Mouse (Mus musculus): ENCODE measurements around the gene Ypel5. TPM values are rescaled to one million over a fixed set of nuclear protein-coding genes. Genes with fewer than 3 reads are reported as not detected.

Ypel5 gene
- 36.4 and 38.1 TPM in 2 replicates for polyA plus RNA-seq (2014; fragmentation: Nextera tagmentation; extraction: Ambion mirVana)

GRCm38 (mm10) chr17:72836158-72837115, at the start of gene Ypel5:
TSS of gene Ypel5 (plus strand) at chr17:72836453.
- Histone ChIP-seq H3K4me3 (ENCODE audit: low read depth, low read length) (peak within 1 kb of the TSS; percentile 94), H3K27me3 (ENCODE audit: insufficient read depth, low read length) (no peaks in the 10 kb centered on the region), H3K9ac (peak within 1 kb of the TSS; percentile 89), H3K9me3 (ENCODE audit: low read depth, low read length) (no peaks in the 10 kb centered on the region), H3K36me3 (ENCODE audit: insufficient read depth) (no peaks in the 10 kb centered on the region), H3K4me2 (peak within 1 kb of the TSS; percentile 76), H3K27ac (ENCODE audit: low read depth) (peak within 1 kb of the TSS; percentile 98), H3K4me1 (ENCODE audit: insufficient read depth) (no peaks in the 10 kb centered on the region)
- DNase-seq (peak; percentile 98), ATAC-seq (ENCODE audit: insufficient read depth) (peak; percentile 99)
- TF ChIP-seq CTCF (IDR thresholded peaks at IDR 0.05; ENCODE audit: low read depth) = peak; percentile 64
- WGBS = under 1% methylated on average over 87 of the region's 93 CpGs

DNA sequence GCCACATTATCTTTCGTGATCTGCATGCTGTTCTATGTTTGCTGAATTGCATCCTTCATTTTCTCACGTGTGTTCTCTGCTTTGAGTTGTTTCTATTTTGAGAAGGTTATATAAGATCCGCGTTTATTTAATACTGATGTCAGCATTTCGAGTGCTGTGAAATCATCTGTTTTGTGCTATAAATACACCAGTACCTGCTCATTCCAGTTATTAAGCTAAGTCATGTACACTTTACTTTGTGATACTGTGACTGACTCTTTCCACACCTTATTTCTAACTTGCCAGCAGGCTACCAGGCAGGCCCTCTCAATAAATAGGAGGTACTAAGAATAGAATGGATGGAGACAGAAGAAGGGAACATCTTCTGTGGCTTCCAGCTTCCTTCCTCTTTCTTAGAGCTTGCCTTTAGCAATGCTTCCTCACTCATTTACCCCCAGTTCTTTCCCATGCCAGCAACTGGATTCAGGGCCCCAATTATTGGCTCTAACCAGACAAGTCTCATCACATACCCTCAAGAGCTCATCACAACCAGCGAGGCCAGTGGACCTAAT, 48.3 kb upstream of the Ypel5 start:
- no peak for TF ChIP-seq CTCF (IDR thresholded peaks at IDR 0.05; ENCODE audit: low read depth)
- Histone ChIP-seq H3K27ac (ENCODE audit: low read depth) (no peak overlapping the region), H3K4me2 (no peak overlapping the region), H3K4me1 (ENCODE audit: insufficient read depth) (no peaks in the 10 kb centered on the region), H3K9me3 (ENCODE audit: low read depth, low read length) (no peaks in the 10 kb centered on the region), H3K36me3 (ENCODE audit: insufficient read depth) (no peaks in the 10 kb centered on the region), H3K4me3 (ENCODE audit: low read depth, low read length) (no peak overlapping the region), H3K9ac (no peak overlapping the region), H3K27me3 (ENCODE audit: insufficient read depth, low read length) (no peaks in the 10 kb centered on the region)
- 64% methylated on average over 6 of the region's 6 CpGs for WGBS
- ATAC-seq (ENCODE audit: insufficient read depth) (no peak), DNase-seq (no peak)

GRCm38 (mm10) chr17:72793278-72793677, 43.0 kb upstream of the Ypel5 start:
- no peaks in the 10 kb centered on the region for H3K9me3 ChIP-seq (ENCODE audit: low read depth, low read length)
- H3K9ac ChIP-seq = no peak overlapping the region
- no peak overlapping the region for H3K4me3 ChIP-seq (ENCODE audit: low read depth, low read length)
- no peak for ATAC-seq (ENCODE audit: insufficient read depth)
- no peak for TF ChIP-seq CTCF (IDR thresholded peaks at IDR 0.05; ENCODE audit: low read depth)
- H3K4me1 ChIP-seq (ENCODE audit: insufficient read depth) = no peaks in the 10 kb centered on the region
- no peak for DNase-seq
- H3K36me3 ChIP-seq (ENCODE audit: insufficient read depth) = no peaks in the 10 kb centered on the region
- H3K27me3 ChIP-seq (ENCODE audit: insufficient read depth, low read length) = no peaks in the 10 kb centered on the region
- H3K27ac ChIP-seq (ENCODE audit: low read depth) = no peak overlapping the region
- WGBS = 84% methylated on average over 4 of the region's 4 CpGs
- H3K4me2 ChIP-seq = no peak overlapping the region

- H3K9me3 ChIP-seq (ENCODE audit: low read depth, low read length) = no peaks in the 10 kb centered on the region
- no peaks in the 10 kb centered on the region for H3K27me3 ChIP-seq (ENCODE audit: insufficient read depth, low read length)
- H3K4me2 ChIP-seq = no peak overlapping the region
- H3K4me1 ChIP-seq (ENCODE audit: insufficient read depth) = no peaks in the 10 kb centered on the region
- no peak for TF ChIP-seq CTCF (IDR thresholded peaks at IDR 0.05; ENCODE audit: low read depth)
- H3K4me3 ChIP-seq (ENCODE audit: low read depth, low read length) = no peak overlapping the region
- H3K36me3 ChIP-seq (ENCODE audit: insufficient read depth) = no peaks in the 10 kb centered on the region
- no peak overlapping the region for H3K9ac ChIP-seq
- 33% methylated on average over 6 of the region's 6 CpGs for whole genome bisulfite sequencing
- no peak overlapping the region for H3K27ac ChIP-seq (ENCODE audit: low read depth)
- DNase-seq (peak; percentile 27), ATAC-seq (ENCODE audit: insufficient read depth) (no peak)
Observed at GRCm38 (mm10) chr17:72794660-72795059, 41.6 kb upstream of the Ypel5 start.

GRCm38 (mm10) chr17:72795392-72796047, 40.7 kb upstream of the Ypel5 start:
- 30% methylated on average over 9 of the region's 9 CpGs for WGBS
- ATAC-seq (ENCODE audit: insufficient read depth) (no peak), DNase-seq (no peak)
- Histone ChIP-seq H3K9ac (no peak overlapping the region), H3K4me3 (ENCODE audit: low read depth, low read length) (no peak overlapping the region), H3K36me3 (ENCODE audit: insufficient read depth) (no peaks in the 10 kb centered on the region), H3K4me2 (no peak overlapping the region), H3K27me3 (ENCODE audit: insufficient read depth, low read length) (no peaks in the 10 kb centered on the region), H3K9me3 (ENCODE audit: low read depth, low read length) (no peaks in the 10 kb centered on the region), H3K27ac (ENCODE audit: low read depth) (no peak overlapping the region), H3K4me1 (ENCODE audit: insufficient read depth) (no peaks in the 10 kb centered on the region)
- no peak for TF ChIP-seq CTCF (IDR thresholded peaks at IDR 0.05; ENCODE audit: low read depth)

- 83% methylated on average over 3 of the region's 3 CpGs for WGBS
Observed at GRCm38 (mm10) chr17:72796506-72796905, 39.7 kb upstream of the Ypel5 start.

DNA sequence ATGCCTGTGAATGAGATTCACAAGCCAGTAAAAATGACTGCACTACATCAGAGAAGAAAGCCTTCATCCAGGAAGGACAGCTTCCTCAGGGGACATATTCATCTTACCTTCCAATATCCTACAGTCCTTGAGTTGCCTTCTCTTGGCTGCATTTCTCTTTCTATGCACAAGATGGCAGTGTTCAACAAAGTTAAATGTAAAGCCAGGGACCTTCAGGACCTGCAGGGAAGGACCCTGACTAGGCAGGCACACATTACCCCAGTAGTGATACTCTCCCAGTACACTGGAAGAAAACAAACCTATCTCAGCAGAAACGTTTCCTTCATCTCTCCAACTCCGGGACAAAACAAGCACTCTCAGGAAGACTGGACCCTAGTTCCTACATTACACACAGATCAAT, 38.4 kb upstream of the Ypel5 start:
- Histone ChIP-seq H3K4me1 (ENCODE audit: insufficient read depth) (no peaks in the 10 kb centered on the region), H3K9me3 (ENCODE audit: low read depth, low read length) (no peaks in the 10 kb centered on the region), H3K36me3 (ENCODE audit: insufficient read depth) (no peaks in the 10 kb centered on the region), H3K27ac (ENCODE audit: low read depth) (no peak overlapping the region), H3K4me2 (no peak overlapping the region), H3K4me3 (ENCODE audit: low read depth, low read length) (no peak overlapping the region), H3K27me3 (ENCODE audit: insufficient read depth, low read length) (no peaks in the 10 kb centered on the region), H3K9ac (no peak overlapping the region)
- ATAC-seq (ENCODE audit: insufficient read depth) (peak; percentile 65), DNase-seq (peak; percentile 87)
- TF ChIP-seq CTCF (IDR thresholded peaks at IDR 0.05; ENCODE audit: low read depth) = peak; percentile 79
- 22% methylated on average over 2 of the region's 2 CpGs for WGBS

More at GRCm38 (mm10) chr17:72796506-72796905, 39.7 kb upstream of the Ypel5 start:
- Histone ChIP-seq H3K4me2 (no peak overlapping the region), H3K36me3 (ENCODE audit: insufficient read depth) (no peaks in the 10 kb centered on the region), H3K9ac (no peak overlapping the region), H3K9me3 (ENCODE audit: low read depth, low read length) (no peaks in the 10 kb centered on the region), H3K27ac (ENCODE audit: low read depth) (no peak overlapping the region), H3K27me3 (ENCODE audit: insufficient read depth, low read length) (no peaks in the 10 kb centered on the region), H3K4me3 (ENCODE audit: low read depth, low read length) (no peak overlapping the region), H3K4me1 (ENCODE audit: insufficient read depth) (no peaks in the 10 kb centered on the region)
- TF ChIP-seq CTCF (IDR thresholded peaks at IDR 0.05; ENCODE audit: low read depth) = no peak
- ATAC-seq (ENCODE audit: insufficient read depth) (no peak), DNase-seq (no peak)

Data from lung, embryonic 14.5 days (tissue).